Comparison of ENCODE assay signal across 9 mouse cellular contexts in genomic region chr6:115271866-115272271, GRCm38 (mm10). TPM values are rescaled to one million over a fixed set of nuclear protein-coding genes. Genes with fewer than 3 reads are reported as not detected.
DNase-seq lines count a peak whose midpoint lies in the region; ATAC-seq lines count a peak whose summit lies in the region.
"Had no signal": no experiment of that assay in that cellular context is flagged by ENCODE, and none has a peak within 500 bp of the region (broad histone marks: within the 10 kb centered on the region; RNA-seq: fewer than 3 reads in every experiment).

No protein-coding gene starts in this region.

- whole genome bisulfite sequencing in kidney, embryonic 16.5 days: 10% methylated on average over 4 of the region's 4 CpGs

- H3K9ac ChIP-seq in kidney, embryonic 16.5 days (replicated peaks; ENCODE audit: low read length): no peak overlapping the region

- ATAC-seq in kidney, embryonic 16.5 days (ENCODE audit: low FRiP score, low TSS enrichment): peak; percentile 85

- no peak overlapping the region for H3K4me3 ChIP-seq in kidney, embryonic 16.5 days (ENCODE audit: low read length)

- peak; percentile 38 to 75 for DNase-seq in adrenal gland, adult (ENCODE audit: inconsistent age in 2 of 2, low spot score in 1 of 2)
- DNase-seq in adrenal gland, adult 8-10 months: no peak
- peak; percentile 62 for DNase-seq in adrenal gland, postnatal 25 days
- peak; percentile 71 to 88 for DNase-seq in heart, adult 18-20 months
- DNase-seq in ovary, postnatal 10 days (ENCODE audit: low spot score): peak; percentile 13
- DNase-seq in layer of hippocampus, adult 9-11 months: no peak
- DNase-seq in right cerebral cortex, postnatal 25 days: no peak

- H3K27me3 ChIP-seq in kidney, embryonic 16.5 days (ENCODE audit: insufficient read depth, low read length): no peaks in the 10 kb centered on the region

- peaks cover 19% of the 10 kb centered on the region for H3K4me1 ChIP-seq in kidney, embryonic 16.5 days (ENCODE audit: insufficient read depth, low read length)

- H3K27ac ChIP-seq in kidney, embryonic 16.5 days (ENCODE audit: low read length): 0 out of 2 replicates have a peak overlapping the region, but pooled peaks have one; percentile 22

- no peaks in the 10 kb centered on the region for H3K9me3 ChIP-seq in kidney, embryonic 16.5 days (ENCODE audit: low read length)

- H3K4me2 ChIP-seq in kidney, embryonic 16.5 days (replicated peaks; ENCODE audit: low read depth, low read length): no peak overlapping the region

- H3K36me3 ChIP-seq in kidney, embryonic 16.5 days (ENCODE audit: insufficient read depth, low read length): no peaks in the 10 kb centered on the region

RNA-seq across cellular contexts. Expression of gene Timp4, which starts 19.9 kb away (rescaled TPM):
- 10 to 100 TPM in 1 of 4 experiments, 1 to 10 TPM in 2, under 1 TPM in 1; 0.94 to 11.5 (median 2.9) TPM for total RNA-seq in adrenal gland, adult 8-10 months (2022)
- 3.3 and 3.4 TPM in 2 replicates for total RNA-seq in adrenal gland, postnatal 25 days (2021)
- total RNA-seq in heart, adult 18-20 months (2021): 10 to 100 TPM; 41.9 to 50.3 TPM
- polyA plus RNA-seq in kidney, embryonic 16.5 days (2015; fragmentation: Nextera tagmentation; extraction: Ambion mirVana): 0.15 and 0.56 TPM in 2 replicates
- total RNA-seq: common myeloid progenitor, adult 5-6 weeks had no signal

RNA-seq across cellular contexts. Expression of gene Gm17482, which starts 44.7 kb away (rescaled TPM):
- not detected for total RNA-seq in adrenal gland, adult 8-10 months (2022)
- total RNA-seq in adrenal gland, postnatal 25 days (2021): not detected in 2 replicates
- total RNA-seq in heart, adult 18-20 months (2021): not detected
- polyA plus RNA-seq in kidney, embryonic 16.5 days (2015; fragmentation: Nextera tagmentation; extraction: Ambion mirVana): not detected in 2 replicates
- total RNA-seq: common myeloid progenitor, adult 5-6 weeks had no signal

Comparison
In these comparisons a context has a peak if more than half of its experiments do, and no peak if none do; other contexts are left out.
1. DNase-seq: peak in adrenal gland, adult (2 of 2), adrenal gland, postnatal 25 days (single experiment), heart, adult 18-20 months (2 of 2) and ovary, postnatal 10 days (single experiment); none in adrenal gland, adult 8-10 months (single experiment), layer of hippocampus, adult 9-11 months (single experiment) and right cerebral cortex, postnatal 25 days (single experiment).